Mouse (Mus musculus): ENCODE results near the gene Hnf4a.

Hnf4a gene

DNA sequence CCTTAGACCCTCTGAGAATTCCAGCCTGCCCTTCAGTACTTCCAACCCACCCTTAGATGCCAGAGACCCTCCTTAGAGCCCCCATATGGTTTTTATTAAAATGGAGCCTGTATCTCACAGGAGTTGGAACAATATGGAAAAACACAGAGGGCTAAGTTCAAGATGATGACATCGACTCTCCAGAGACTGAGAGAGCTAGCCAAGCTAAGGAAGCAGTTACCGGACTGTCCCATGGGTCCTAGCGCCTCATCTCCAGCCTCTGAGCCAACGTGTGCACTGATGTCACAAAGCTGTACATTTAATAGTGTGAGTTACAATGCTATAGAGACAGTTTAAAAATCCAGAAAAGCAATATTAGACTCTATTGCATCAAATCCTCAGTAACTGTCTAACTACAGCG, 84.4 kb downstream of the Hnf4a start:
- in situ Hi-C loops (cut with MboI, MseI) = no loop called here

DNA sequence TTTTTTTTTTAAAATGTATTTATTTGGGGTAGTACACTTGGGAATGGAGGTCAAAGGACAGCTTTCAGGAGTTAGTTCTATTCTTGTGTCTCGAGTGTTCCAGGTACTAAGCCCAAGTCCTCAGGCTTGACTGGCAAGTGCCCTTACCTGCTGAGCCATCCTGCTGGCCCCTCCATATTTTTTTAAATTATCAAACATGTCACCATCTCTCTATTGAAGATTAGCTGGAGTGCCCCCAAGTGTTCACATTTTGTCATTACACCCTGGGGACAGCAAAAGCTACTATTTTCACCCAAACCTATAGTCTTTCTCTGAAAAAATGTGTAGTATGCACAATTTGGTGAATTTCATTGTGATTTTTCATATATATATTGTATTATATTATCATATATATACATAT, 85.5 kb downstream of the Hnf4a start:
- in situ Hi-C loops (cut with MboI, MseI) = no loop called here

DNA sequence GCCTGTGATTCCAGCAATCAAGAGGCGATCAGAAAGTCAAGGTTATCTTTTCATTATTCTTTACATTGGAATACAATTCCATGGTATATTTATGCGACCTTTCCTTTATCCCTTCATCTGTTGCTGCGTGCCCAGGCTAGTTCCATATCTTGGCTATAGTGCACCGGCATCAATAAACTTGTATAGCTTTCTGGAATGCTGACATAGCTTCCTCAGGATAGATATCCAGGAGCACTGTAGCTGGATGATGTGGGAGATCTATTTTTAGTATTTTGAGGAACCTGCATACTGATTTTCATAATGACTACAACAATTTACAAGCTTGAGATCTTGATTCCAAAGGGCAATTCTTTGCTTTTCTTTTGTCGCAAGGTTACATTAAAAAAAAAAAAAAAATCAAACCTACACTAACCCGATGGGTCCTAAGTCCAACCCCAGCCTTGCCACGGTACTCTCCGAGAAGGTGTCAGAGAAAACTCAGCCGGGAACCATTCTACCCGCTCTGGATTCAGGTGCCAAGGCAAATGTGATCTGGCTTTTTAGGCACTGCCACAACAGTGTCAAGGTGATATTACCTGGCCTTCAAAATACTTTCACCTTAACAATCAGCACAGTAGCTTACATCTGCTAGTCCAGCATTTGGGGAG, 87.2 kb downstream of the Hnf4a start:
- in situ Hi-C loops (cut with MboI, MseI) = no loop called here

DNA sequence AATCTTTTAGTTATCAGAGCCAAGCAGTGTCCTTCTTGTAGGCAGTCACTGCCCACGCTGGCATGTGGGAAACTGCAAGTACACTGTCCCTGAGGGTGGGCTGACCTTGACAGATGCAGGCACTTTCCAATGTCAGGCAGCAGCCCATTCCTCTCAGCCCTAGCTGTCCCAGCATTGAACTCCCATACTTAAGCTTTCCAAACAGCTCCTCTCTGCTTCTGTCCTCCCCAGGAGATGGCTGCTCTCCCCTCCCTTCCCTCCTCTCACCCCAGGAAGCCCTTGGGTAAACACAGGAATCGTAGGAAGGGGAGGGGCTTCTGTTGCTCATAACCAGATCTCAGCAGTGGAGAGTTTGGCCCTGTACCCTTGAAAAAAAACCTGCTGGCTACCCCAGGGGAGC, 88.5 kb downstream of the Hnf4a start:
- in situ Hi-C loops (cut with MboI, MseI) = loop anchor here in 1 of 2 experiments (5.0 kb wide), 1 partner anchor 63 kb away; no protein-coding TSS in a partner anchor

DNA sequence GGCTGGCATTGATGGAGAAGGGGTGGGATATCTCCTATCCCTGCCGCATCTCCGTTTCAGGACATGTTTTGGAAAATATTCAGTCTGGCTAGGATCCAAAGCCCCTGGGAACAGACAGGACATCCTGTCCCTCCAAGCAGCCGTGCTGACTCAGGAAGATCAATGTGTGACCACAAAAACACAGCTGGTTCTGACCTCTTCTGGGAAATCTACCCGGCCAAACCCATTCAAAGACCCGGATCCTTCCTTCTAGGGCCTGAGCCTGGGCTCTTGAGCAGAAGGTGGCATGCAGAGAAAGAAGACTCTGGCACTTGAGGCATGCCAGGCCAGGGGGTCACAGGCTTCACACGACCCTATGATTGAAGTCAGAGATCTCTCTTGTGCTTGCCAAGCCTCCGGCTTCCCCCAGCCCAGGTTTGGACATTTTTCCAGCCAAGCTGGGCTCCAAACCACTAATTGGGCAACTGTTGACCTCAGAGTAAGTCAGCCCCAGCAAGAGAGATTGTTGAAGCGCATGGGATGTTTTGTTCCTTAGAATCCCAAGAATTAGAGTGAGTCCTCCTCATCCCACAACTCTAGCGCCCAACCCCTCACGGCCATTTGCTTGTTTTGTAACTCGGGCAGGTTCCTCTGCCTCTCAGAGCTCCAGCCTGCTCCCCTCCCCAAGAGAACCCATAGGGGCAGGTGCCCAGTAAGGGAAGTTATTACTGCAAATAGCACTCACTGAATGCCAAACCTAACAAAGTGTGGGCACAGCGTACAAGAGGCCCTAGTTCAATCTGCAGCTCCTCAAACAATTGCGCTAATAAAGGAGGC, 89.7 kb downstream of the Hnf4a start:
- in situ Hi-C loops (cut with MboI, MseI) = loop anchor here in 1 of 2 experiments (5.0 kb wide), 1 partner anchor 64 kb away; no protein-coding TSS in a partner anchor

DNA sequence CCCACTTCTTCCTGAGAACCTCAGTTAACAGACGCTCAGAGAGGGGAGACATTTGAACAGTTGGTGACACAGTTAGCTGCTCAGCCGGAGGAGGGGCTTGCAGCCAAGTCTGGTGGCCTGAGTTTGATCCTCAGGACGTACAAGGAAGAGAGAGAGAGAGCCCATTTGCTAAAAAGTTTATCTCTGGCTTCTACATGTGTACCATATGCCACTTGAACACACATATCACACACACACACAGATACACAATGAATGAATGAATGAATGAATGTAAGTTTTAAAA, 90.2 kb downstream of the Hnf4a start:
- in situ Hi-C loops (cut with MboI, MseI) = loop anchor here in 1 of 2 experiments (5.0 kb wide), 1 partner anchor 65 kb away; no protein-coding TSS in a partner anchor

DNA sequence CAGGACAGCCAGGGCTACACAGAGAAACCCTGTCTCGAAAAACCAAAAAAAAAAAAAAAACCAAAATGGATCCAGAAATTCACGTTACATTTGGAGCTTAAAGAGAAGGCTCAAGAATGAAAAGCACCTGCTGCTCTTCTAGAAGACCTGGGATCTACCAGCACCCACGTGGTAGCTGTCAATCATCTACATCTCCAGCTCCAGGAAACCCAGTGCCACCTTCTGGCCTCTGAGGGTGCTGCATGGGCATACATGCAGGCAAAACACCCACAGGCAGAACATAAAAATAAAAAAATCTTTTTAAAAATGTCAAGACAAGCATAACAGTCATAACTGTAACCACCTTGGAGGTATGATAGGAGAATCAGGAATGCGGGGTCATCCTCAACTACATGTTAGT, 91.1 kb downstream of the Hnf4a start:
- in situ Hi-C loops (cut with MboI, MseI) = loop anchor here in 1 of 2 experiments (5.0 kb wide), 1 partner anchor 65 kb away; no protein-coding TSS in a partner anchor

DNA sequence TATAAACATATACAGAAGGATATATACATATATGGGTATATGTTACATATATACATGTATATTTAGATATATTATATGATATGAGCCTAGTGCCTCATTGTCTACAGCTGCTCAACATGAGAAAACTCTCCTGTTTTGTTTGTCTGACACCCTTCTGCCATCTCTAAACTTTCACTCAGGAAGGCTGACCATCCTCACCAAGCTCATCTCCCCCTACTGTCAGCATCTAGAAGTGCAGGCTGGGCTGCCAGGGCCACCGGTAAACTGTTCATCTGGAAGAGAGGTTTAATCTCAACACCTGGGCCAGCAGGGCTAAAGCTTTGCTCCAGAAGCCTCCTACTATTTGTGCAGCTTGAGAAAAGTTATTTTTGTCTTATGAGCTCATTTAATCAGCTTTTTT, 92.6 kb downstream of the Hnf4a start:
- in situ Hi-C loops (cut with MboI, MseI) = loop anchor here in 1 of 2 experiments (5.0 kb wide), 1 partner anchor 67 kb away; no protein-coding TSS in a partner anchor

DNA sequence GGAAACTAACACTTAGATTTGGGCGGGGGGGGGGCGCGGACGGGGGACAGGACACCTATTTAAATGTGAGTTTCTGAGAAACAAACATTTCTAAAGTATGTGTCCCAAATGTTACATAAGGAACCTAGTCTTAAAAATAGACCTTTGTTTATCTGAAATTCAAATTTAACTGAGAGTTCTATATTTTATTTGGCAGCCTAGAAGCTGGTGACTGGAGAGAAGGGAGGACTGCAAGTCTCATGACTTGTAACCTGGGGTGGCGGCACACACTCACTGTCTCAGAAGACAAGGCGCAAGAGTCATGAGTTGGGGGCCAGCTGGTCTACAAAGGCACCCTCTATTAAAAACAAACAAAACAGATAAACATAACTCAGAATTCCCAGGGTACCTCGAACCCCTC, 94.5 kb downstream of the Hnf4a start:
- in situ Hi-C loops (cut with MboI, MseI) = loop anchor here in 1 of 2 experiments (5.0 to 10.0 kb wide), 2 partner anchors 41 to 526 kb away; no protein-coding TSS in a partner anchor

DNA sequence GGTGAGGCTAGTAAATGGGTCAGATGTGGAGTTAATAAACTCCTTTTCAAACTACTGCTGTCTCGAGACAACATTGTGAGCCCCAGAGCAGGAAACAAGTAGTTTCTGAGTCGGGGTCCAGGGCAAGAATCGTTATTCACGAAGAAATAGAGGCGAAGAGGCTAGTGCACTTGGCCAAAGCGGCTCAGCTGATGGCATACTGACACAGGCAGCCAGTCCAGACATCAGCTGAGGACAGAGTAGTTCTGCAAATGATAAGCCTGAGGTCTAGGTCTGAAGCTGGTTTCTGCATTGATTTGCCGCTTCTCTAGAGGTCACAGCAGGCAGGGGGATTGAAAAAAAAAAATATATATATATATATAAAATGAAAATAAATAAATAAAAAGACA, 95.1 kb downstream of the Hnf4a start:
- in situ Hi-C loops (cut with MboI, MseI) = loop anchor here in 1 of 2 experiments (5.0 to 10.0 kb wide), 2 partner anchors 41 to 527 kb away; no protein-coding TSS in a partner anchor

DNA sequence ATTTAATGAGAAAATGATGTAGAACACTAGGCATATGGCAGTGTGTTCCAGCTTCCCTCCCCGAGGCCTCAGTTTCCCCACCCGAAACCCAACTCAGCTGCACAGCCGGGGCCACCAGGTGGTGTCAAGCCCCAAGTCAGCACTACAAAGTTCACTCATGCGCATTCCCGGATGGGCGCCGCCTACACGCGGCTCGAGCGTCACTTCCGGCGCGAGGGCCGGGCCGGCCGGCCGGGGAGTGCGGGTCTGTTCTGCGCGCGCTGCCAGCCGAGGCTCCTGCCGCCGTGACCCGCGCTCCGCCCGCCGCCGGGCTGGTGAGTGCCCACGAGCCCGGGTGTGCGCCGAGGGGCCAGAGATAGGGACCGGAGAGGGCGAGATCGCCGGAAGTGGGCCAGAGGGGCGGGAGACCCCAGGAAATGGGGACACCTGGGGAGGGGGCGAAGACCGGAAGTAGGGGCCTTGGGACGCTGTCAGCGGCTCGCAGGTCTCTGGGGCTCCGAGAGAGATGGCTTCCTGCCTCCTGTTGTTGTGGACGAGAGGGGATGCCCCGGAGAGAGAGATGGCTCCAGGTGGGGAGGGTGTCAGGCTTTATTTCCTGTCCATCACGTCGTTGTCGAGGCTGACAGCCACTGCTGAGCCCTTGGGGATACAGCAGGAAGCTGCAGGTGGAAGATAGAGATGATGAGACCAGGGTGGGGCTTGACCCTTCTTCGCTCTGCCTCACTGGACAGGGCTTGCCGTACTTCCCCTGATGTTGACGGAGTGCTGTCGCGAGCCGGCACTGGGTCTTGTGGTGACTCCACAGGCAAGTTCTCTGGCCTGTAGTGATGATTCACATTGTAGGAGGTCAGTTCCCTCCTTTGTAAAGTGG, 95.7 kb downstream of the Hnf4a start, which contains the start of gene Ttpal:
TSS of gene Ttpal (plus strand) at position 214 of the 871 bp plus-strand sequence.
- in situ Hi-C loops (cut with MboI, MseI) = loop anchor here in 1 of 2 experiments (5.0 to 10.0 kb wide), 2 partner anchors 40 to 528 kb away; no protein-coding TSS in a partner anchor

DNA sequence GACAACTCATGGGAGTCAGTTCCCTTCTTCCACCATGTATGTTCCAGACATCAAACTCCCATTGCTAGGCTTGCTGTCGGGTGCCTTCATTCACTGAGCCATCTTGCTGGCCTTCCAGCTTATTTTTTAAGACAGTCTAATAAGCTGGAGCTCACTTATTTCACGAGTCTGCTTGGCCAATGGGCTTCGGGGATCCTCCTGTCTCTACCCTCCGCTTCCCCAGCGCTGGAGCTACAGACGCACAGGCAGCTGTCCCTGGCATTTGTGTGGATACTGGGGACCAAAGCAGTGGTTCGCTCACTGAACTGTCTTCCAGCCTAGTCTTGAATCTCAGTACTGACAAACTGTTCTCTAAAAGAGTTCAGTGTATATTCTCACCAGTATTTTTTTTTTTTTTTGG, 99.6 kb downstream of the Hnf4a start:
- in situ Hi-C loops (cut with MboI, MseI) = loop anchor here in 1 of 2 experiments (10.0 kb wide), 1 partner anchor 531 kb away; no protein-coding TSS in a partner anchor

DNA sequence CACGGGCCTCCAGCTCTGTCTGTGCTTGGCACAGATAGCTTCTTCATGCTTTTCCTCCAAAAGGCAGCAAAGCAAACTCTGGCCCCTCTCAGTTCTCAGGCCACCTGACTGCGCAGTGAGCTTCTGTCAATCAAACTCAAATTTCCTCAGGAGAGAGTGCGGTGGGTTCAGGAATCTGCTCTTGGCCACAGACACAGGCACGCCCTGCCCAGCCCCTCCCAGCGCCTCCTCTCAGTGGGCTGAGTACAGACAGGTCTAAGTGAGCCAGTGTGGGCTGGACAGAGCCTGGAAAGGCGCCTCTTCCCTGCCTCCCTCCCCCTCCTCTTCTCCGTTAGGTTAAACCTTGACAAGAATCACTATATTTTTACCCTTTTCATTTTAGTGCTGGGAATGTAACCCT, 101.4 kb downstream of the Hnf4a start:
- in situ Hi-C loops (cut with MboI, MseI) = loop anchor here in 1 of 2 experiments (10.0 kb wide), 1 partner anchor 533 kb away; no protein-coding TSS in a partner anchor

DNA sequence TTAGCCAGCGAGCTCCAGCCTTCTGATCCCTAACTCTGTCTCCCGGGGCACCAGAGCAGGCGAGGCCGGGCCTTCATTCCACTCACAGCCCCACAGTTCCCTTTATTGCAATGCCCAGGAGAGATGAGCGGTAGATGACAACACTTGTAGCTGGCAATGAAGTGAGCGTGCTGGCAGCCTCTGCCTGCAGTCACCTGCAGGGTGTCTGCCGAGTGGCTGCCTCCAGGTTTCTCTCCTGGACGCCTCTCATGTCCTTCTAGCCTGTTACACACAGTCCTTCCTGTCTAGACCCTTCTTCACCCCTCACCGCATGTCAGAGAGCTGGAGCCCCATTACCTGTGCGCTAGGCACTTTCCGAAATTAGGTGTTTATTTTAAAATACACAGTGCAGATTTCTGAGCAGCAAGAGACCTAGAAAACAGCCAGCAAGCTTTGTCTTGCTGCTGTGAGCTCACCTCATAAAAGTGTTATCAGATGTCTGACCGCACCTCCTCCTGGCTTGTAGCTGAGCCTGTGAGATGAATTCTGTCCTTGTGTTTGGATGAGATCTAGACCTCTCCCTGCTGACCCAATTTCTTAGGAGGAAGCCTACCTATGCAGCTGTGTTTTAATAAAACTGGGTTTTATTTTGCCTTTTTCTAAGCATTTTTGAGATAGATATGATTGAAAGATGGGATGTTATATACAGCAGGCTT, 102.8 kb downstream of the Hnf4a start:
- in situ Hi-C loops (cut with MboI, MseI) = loop anchor here in 1 of 2 experiments (10.0 kb wide), 1 partner anchor 535 kb away; no protein-coding TSS in a partner anchor

DNA sequence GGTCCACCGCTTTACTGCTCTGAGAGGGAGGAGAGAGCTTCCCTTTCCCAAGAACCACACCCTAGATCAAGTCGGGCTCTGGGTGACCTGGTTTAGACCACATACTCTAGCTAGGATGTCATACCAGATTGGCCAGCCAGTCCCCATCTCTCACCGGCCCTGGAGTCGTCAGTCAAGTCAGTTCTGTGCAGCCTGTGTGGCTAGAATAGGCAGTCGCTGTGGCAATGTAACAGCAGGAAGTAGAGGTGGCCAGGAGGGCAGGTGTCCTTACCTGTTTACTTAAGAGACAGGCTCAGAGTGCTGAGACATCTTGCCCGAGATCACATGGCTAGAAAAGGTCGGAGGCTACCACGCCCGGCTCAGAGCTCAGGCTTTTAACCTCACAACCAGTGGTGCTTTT, 104.6 kb downstream of the Hnf4a start:
- in situ Hi-C loops (cut with MboI, MseI) = no loop called here

DNA sequence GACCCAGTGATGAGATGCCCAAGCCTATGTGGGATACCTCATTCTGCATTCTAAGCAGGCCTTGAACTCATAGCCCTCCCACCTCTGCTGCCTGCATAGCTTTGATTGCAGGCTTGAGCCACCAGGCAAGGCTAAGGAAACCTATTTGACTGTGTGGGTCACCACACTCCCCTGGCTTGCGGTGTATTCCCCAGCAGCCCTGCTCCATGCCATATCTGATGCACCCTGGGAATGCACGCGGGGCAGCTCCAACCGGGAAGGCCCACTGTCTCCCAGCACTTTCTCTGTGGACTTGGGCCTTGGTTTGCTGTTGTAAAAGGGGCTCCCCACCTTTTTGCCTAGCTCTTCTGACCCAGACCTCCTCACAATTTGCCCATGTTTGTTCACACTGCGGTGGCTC, 106.6 kb downstream of the Hnf4a start:
- in situ Hi-C loops (cut with MboI, MseI) = no loop called here

DNA sequence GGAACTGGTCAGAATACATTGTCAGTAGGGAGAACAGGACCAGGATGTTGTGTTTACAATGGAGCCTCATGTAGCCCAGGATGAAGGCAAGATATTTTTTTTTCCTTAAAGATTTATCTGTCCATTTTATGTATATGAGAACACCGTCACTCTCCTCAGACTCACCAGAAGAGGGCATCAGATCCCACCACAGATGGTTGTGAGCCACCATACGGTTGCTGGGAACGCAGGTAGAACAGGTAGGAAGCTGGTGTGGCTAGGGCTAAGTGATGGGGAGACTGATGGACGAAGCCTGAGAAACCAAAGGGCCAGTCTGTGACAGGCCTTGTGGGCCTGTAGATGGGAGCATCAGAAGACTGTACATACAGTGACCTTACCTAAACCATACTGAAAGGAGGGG, 107.4 kb downstream of the Hnf4a start:
- in situ Hi-C loops (cut with MboI, MseI) = no loop called here

DNA sequence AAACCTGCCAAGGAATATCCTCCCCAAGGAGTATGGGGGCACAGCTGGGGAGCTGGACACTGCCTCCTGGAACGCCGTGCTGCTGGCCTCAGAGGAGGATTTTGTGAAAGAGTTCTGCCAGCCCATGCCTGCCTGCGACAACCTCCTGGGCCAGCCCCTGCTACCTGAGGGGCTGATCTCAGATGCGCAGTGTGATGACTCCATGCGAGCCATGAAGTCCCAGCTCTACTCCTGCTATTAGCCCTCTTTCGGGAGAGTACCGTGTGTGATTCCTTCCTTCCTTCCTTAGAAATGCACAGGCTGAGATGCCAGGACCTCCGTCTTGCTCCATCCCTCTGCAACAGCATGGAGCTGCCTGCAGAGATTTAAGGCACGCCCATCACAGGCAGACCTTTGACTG, 108.8 kb downstream of the Hnf4a start:
- in situ Hi-C loops (cut with MboI, MseI) = no loop called here

DNA sequence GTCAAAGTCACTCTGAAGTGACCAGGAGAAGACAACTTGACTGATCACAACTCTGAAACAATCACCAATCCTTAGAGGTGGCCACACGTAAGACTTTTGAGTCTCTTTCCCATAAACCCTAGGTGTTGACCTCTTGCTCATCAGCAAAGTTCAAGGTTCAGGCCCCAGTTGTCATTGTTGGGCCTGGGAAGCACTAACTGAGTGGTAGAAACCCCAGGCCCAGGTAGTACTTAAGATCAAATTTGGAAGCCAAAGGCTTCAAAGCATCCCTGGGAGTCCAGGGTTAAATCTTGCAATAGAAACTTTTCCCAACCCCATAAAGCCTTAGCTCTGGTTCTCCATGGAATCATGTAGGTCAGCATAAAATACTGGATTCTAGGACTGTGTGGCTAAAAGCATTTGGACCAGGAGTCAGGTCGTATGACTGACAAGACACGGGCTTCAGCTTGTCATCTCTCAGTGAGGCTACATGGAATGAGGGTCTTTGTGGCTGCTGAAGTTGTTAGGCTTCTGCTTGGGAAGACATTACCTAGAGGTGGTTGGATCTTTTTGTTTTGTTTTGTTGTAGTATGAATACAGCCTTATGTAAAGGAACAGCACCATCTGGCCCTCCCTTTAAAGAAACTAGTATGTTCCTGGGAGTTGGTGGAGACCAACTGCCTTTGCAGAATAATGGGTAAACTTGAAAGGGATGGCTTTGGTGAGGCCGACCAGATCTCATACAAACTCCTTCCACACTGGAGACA, 109.5 kb downstream of the Hnf4a start:
- in situ Hi-C loops (cut with MboI, MseI) = no loop called here

DNA sequence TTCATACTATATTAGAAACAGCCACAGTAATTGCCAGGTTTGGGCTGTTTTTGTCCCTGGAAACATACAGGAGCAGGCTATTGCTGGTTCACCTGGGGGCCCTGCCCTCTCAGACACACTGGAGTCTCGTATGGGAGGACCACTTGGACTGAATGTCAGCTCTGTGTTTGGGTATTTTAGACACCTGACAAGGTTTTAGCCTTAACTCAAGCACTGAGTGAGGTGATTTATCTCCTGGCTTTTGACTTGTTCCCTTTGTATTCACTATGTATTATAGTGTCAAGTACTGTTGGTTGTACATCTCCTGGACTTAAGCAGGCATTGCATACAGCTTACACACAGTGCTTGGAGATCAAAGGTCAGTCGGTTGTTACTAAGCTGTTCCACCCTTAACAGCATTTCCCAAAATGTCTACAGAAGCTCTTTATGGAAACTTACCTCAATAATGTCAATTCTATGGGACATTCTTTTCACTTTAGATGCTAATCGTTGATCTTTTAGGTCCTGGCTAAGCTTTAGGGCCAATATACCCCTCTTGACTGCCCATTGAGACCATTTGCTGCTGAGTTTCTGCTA, 110.1 kb downstream of the Hnf4a start:
- in situ Hi-C loops (cut with MboI, MseI) = no loop called here

All from T-helper 17 cell (primary cell).